ENCODE assay signal across 18 mouse cellular contexts in genomic region chr7:112463074-112463473, GRCm38 (mm10). TPM values are rescaled to one million over a fixed set of nuclear protein-coding genes. Genes with fewer than 3 reads are reported as not detected.
A peak's percentile ranks its signal among the peaks of the same experiment; 100 is the strongest.
DNase-seq lines count a peak whose midpoint lies in the region; ATAC-seq and TF ChIP-seq lines count a peak whose summit lies in the region.
"Had no signal": no experiment of that assay in that cellular context is flagged by ENCODE, and none has a peak within 500 bp of the region (broad histone marks: within the 10 kb centered on the region; RNA-seq: fewer than 3 reads in every experiment).

No protein-coding gene starts in this region.

- H3K4me3 ChIP-seq in heart, embryonic 13.5 days: no peak overlapping the region
- no peak overlapping the region for H3K4me3 ChIP-seq in midbrain, embryonic 10.5 days
- H3K4me3 ChIP-seq in midbrain, postnatal 0 days (ENCODE audit: low read depth, low read length): no peak overlapping the region
- H3K4me3 ChIP-seq in limb, embryonic 12.5 days (replicated peaks): no peak overlapping the region
- H3K4me3 ChIP-seq in hindbrain, embryonic 13.5 days: no peak overlapping the region
- no peak overlapping the region for H3K4me3 ChIP-seq in forebrain, embryonic 12.5 days (replicated peaks)
- H3K4me3 ChIP-seq: layer of hippocampus, adult 2 months; neural tube, embryonic 15.5 days had no signal

- no peak for DNase-seq in heart, adult 18-20 months
- DNase-seq in midbrain, embryonic 10.5 days (ENCODE audit: low spot score): no peak
- DNase-seq in midbrain, postnatal 0 days (ENCODE audit: low spot score): no peak
- DNase-seq: adrenal gland, postnatal 14 days; left cerebral cortex, postnatal 4 days; midbrain, embryonic 14.5 days; right cerebral cortex, adult 18-20 months; thymus, postnatal 25 days had no signal

- peaks cover 53% of the 10 kb centered on the region for H3K4me1 ChIP-seq in heart, embryonic 13.5 days
- peaks cover 42% of the 10 kb centered on the region for H3K4me1 ChIP-seq in midbrain, embryonic 10.5 days
- no peaks in the 10 kb centered on the region; the same call in 1 of the 2 replicates for H3K4me1 ChIP-seq in midbrain, postnatal 0 days (ENCODE audit: insufficient read depth, low read length)
- H3K4me1 ChIP-seq in limb, embryonic 12.5 days (replicated peaks): peaks cover 68% of the 10 kb centered on the region
- H3K4me1 ChIP-seq in hindbrain, embryonic 13.5 days (replicated peaks): peaks cover 9% of the 10 kb centered on the region
- H3K4me1 ChIP-seq in forebrain, embryonic 12.5 days: peaks cover 30% of the 10 kb centered on the region

- H3K27me3 ChIP-seq in heart, embryonic 13.5 days (replicated peaks): no peaks in the 10 kb centered on the region
- H3K27me3 ChIP-seq in midbrain, embryonic 10.5 days (ENCODE audit: low read depth, poor library complexity, severe bottlenecking): no peaks in the 10 kb centered on the region
- H3K27me3 ChIP-seq in midbrain, postnatal 0 days (ENCODE audit: insufficient read depth, low read length): no peaks in the 10 kb centered on the region
- H3K27me3 ChIP-seq in limb, embryonic 12.5 days: no peaks in the 10 kb centered on the region
- H3K27me3 ChIP-seq in hindbrain, embryonic 13.5 days: 0 out of 2 replicates have a peak, but pooled peaks cover 2% of the 10 kb centered on the region
- H3K27me3 ChIP-seq in forebrain, embryonic 12.5 days: no peaks in the 10 kb centered on the region
- H3K27me3 ChIP-seq: neural tube, embryonic 15.5 days had no signal

- ATAC-seq in heart, embryonic 13.5 days (ENCODE audit: extremely low read depth, insufficient number of reproducible peaks, low FRiP score, low TSS enrichment): no peak
- ATAC-seq in midbrain, postnatal 0 days (ENCODE audit: low FRiP score): no peak
- ATAC-seq in limb, embryonic 12.5 days (ENCODE audit: insufficient number of reproducible peaks, insufficient read depth, low FRiP score, low TSS enrichment, low read depth): peak; percentile 40; the same call in 1 of the 2 replicates
- ATAC-seq in megakaryocyte progenitor cell, adult 5-6 weeks (replicated peaks; ENCODE audit: poor library complexity): no peak
- no peak for ATAC-seq in hindbrain, embryonic 13.5 days (ENCODE audit: low FRiP score)
- ATAC-seq in forebrain, embryonic 12.5 days (ENCODE audit: low FRiP score): no peak
- ATAC-seq: forebrain, embryonic 16.5 days; lung, postnatal 0 days had no signal

- no peaks in the 10 kb centered on the region for H3K9me3 ChIP-seq in heart, embryonic 13.5 days
- H3K9me3 ChIP-seq in midbrain, embryonic 10.5 days (replicated peaks): no peaks in the 10 kb centered on the region
- no peaks in the 10 kb centered on the region for H3K9me3 ChIP-seq in midbrain, postnatal 0 days (ENCODE audit: low read length)
- no peaks in the 10 kb centered on the region for H3K9me3 ChIP-seq in limb, embryonic 12.5 days
- no peaks in the 10 kb centered on the region for H3K9me3 ChIP-seq in hindbrain, embryonic 13.5 days
- no peaks in the 10 kb centered on the region for H3K9me3 ChIP-seq in forebrain, embryonic 12.5 days
- H3K9me3 ChIP-seq: neural tube, embryonic 15.5 days had no signal

- TF ChIP-seq CTCF in midbrain, postnatal 0 days (IDR thresholded peaks at IDR 0.05): no peak

- H3K36me3 ChIP-seq in heart, embryonic 13.5 days: peaks cover 15% of the 10 kb centered on the region
- H3K36me3 ChIP-seq in midbrain, embryonic 10.5 days: no peaks in the 10 kb centered on the region
- no peaks in the 10 kb centered on the region for H3K36me3 ChIP-seq in midbrain, postnatal 0 days (ENCODE audit: insufficient read depth, low read length)
- H3K36me3 ChIP-seq in limb, embryonic 12.5 days: 0 out of 2 replicates have a peak, but pooled peaks cover 11% of the 10 kb centered on the region
- no peaks in the 10 kb centered on the region for H3K36me3 ChIP-seq in hindbrain, embryonic 13.5 days
- H3K36me3 ChIP-seq in forebrain, embryonic 12.5 days (replicated peaks): no peaks in the 10 kb centered on the region
- H3K36me3 ChIP-seq: neural tube, embryonic 15.5 days had no signal

- no peak overlapping the region for H3K9ac ChIP-seq in heart, embryonic 13.5 days
- H3K9ac ChIP-seq in midbrain, postnatal 0 days (replicated peaks; ENCODE audit: low read length, poor library complexity, severe bottlenecking): no peak overlapping the region
- H3K9ac ChIP-seq in limb, embryonic 12.5 days (replicated peaks): no peak overlapping the region
- H3K9ac ChIP-seq in hindbrain, embryonic 13.5 days: no peak overlapping the region
- H3K9ac ChIP-seq in forebrain, embryonic 12.5 days: no peak overlapping the region
- H3K9ac ChIP-seq: neural tube, embryonic 15.5 days had no signal

- peak overlapping the region; percentile 60 for H3K27ac ChIP-seq in heart, embryonic 13.5 days (replicated peaks)
- peak overlapping the region; percentile 63 for H3K27ac ChIP-seq in midbrain, embryonic 10.5 days (replicated peaks)
- H3K27ac ChIP-seq in midbrain, postnatal 0 days (ENCODE audit: low read depth, low read length): no peak overlapping the region
- H3K27ac ChIP-seq in limb, embryonic 12.5 days: peak overlapping the region; percentile 88
- no peak overlapping the region for H3K27ac ChIP-seq in hindbrain, embryonic 13.5 days
- no peak overlapping the region for H3K27ac ChIP-seq in forebrain, embryonic 12.5 days
- H3K27ac ChIP-seq: layer of hippocampus, adult 2 months; neural tube, embryonic 15.5 days had no signal

- no peak overlapping the region for H3K4me2 ChIP-seq in heart, embryonic 13.5 days
- no peak overlapping the region for H3K4me2 ChIP-seq in midbrain, postnatal 0 days (ENCODE audit: low read depth, low read length, poor library complexity, severe bottlenecking)
- H3K4me2 ChIP-seq in limb, embryonic 12.5 days: peak overlapping the region; percentile 41
- H3K4me2 ChIP-seq in hindbrain, embryonic 13.5 days: no peak overlapping the region
- H3K4me2 ChIP-seq in forebrain, embryonic 12.5 days: no peak overlapping the region
- H3K4me2 ChIP-seq: neural tube, embryonic 15.5 days had no signal

- WGBS in heart, embryonic 13.5 days: 11% methylated on average over 2 of the region's 2 CpGs
- 9% methylated on average over 2 of the region's 2 CpGs for WGBS in midbrain, embryonic 10.5 days
- 27% methylated on average over 2 of the region's 2 CpGs for WGBS in midbrain, postnatal 0 days
- 0% methylated on average over 2 of the region's 2 CpGs for whole genome bisulfite sequencing in limb, embryonic 12.5 days
- WGBS in hindbrain, embryonic 13.5 days: 10% methylated on average over 2 of the region's 2 CpGs
- 13% methylated on average over 2 of the region's 2 CpGs for WGBS in forebrain, embryonic 12.5 days

RNA-seq across cellular contexts. Expression of gene Parva, which starts 35.8 kb away (rescaled TPM):
- polyA plus RNA-seq in heart, embryonic 13.5 days (2015; fragmentation: Nextera tagmentation; extraction: Ambion mirVana): 81.5 and 83.7 TPM in 2 replicates
- total RNA-seq in heart, adult 18-20 months (2021): 10 to 100 TPM; 38.9 to 42.8 TPM
- polyA plus RNA-seq in midbrain, embryonic 10.5 days (2016; fragmentation: Nextera tagmentation; extraction: Ambion mirVana): 50.9 and 55.6 TPM in 2 replicates
- 23.2 and 25.8 TPM in 2 replicates for total RNA-seq in midbrain, postnatal 0 days (2014; rRNA removed)
- polyA plus RNA-seq in midbrain, postnatal 0 days (2015; fragmentation: Nextera tagmentation; extraction: Ambion mirVana): 22.9 and 23.3 TPM in 2 replicates
- polyA plus RNA-seq in limb, embryonic 12.5 days (2016; fragmentation: Nextera tagmentation; extraction: Ambion mirVana): 82.7 and 92.5 TPM in 2 replicates
- total RNA-seq in megakaryocyte progenitor cell, adult 5-6 weeks (2015): not detected in 2 replicates
- not detected in 2 replicates for total RNA-seq in megakaryocyte progenitor cell, adult 5-6 weeks (2017)
- polyA plus RNA-seq in hindbrain, embryonic 13.5 days (2015; fragmentation: Nextera tagmentation; extraction: Ambion mirVana): 30.8 and 31.0 TPM in 2 replicates
- polyA plus RNA-seq in forebrain, embryonic 12.5 days (2016; fragmentation: Nextera tagmentation; extraction: Ambion mirVana): 51.9 and 54.6 TPM in 2 replicates
- total RNA-seq: common myeloid progenitor, adult 5-6 weeks had no signal

Comparison
In these comparisons a context has a peak if more than half of its experiments do, and no peak if none do; other contexts are left out.
1. H3K27ac ChIP-seq: peak in heart, embryonic 13.5 days (single experiment), midbrain, embryonic 10.5 days (single experiment) and limb, embryonic 12.5 days (single experiment); none in midbrain, postnatal 0 days (single experiment), hindbrain, embryonic 13.5 days (single experiment) and forebrain, embryonic 12.5 days (single experiment).